Mouse (Mus musculus) myocyte (in vitro differentiated cells): ENCODE measurements around the gene Sfxn2.

ENCODE experiments used
- E2F4 ChIP-seq: IDR thresholded peaks from one replicate; pipeline ENCODE4 v1.6.1; 2011; ENCODE audit warnings: mild to moderate bottlenecking, control low read depth, moderate library complexity; ENCODE audit not compliant: insufficient read depth
- MAX ChIP-seq: IDR thresholded peaks from one replicate; pipeline ENCODE4 v1.6.1; 2011; ENCODE audit warnings: low read depth, mild to moderate bottlenecking, control low read depth
- MYOD1 ChIP-seq, 3 experiments: IDR thresholded peaks; one replicate each; pipeline ENCODE4 v1.6.1; 2011; ENCODE audit warnings: control low read depth in 2 of 3, low read depth in 2 of 3, mild to moderate bottlenecking in 2 of 3, moderate library complexity in 1 of 3; ENCODE audit not compliant: insufficient read length in 2 of 3, control insufficient read depth in 1 of 3
- POLR2A ChIP-seq: IDR thresholded peaks from one replicate; pipeline ENCODE4 v1.6.1; 2011; ENCODE audit warnings: low read depth, mild to moderate bottlenecking, control low read depth, moderate library complexity; ENCODE audit not compliant: insufficient read length
- POLR2AphosphoS2 ChIP-seq: IDR thresholded peaks from one replicate; pipeline ENCODE4 v1.6.1; 2011; ENCODE audit warnings: low read depth, control low read depth; ENCODE audit not compliant: insufficient read length
- REST ChIP-seq: IDR thresholded peaks from one replicate; pipeline ENCODE4 v1.6.1; 2011; ENCODE audit warnings: mild to moderate bottlenecking, control low read depth, moderate library complexity; ENCODE audit not compliant: insufficient read depth, insufficient read length
- SRF ChIP-seq: IDR thresholded peaks from one replicate; pipeline ENCODE4 v1.6.1; 2011; ENCODE audit warnings: low read depth; ENCODE audit not compliant: control insufficient read depth, insufficient read length
- TCF3 ChIP-seq: IDR thresholded peaks from one replicate; pipeline ENCODE4 v1.6.1; 2011; ENCODE audit warnings: low read depth, control low read depth; ENCODE audit not compliant: insufficient read length

DNA sequence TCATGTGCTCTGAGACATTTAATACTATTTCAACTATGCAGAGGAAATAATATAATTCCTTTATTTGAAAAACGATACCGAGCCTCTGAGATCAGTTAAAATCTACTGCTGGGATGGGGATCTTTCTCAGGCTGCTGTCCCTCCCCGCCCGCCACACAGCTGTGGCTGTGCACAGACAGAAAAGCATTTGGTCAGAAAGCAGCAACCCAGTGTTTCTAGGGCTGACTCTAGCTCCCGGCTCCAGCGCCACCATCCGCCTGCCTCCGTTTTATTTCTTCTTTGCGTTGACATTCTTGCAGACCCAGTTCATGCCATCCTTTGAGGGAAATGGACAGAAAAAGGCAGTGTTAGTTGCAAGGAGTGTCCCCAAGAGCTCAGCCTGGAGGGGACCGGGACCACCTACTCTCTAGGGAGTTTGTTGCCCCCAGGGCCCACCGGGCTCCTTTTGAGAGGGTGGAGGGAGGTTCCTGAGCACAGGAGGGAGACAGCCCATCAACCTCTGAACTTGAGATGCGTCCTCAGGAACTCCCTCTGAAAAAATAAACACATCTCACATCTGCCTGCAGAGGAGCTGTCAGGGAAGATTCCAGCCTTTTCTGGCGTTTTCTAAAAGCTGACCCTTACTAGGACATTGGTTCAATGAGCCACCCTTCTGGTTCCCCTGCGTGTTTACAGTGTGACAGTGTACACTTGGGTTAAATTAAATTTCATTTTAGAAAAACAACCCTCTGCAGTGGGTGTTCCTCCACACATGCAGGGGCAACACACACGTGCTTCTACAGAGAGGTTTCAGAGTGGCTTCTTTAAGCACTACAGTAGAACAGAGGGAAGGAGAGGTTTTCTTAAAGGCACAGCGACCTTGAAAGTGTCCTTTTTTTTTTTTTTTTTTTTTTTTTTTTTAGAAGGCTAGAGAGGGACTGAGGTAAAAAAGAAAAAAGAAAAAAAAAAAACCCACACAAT is 41.8 kb upstream of the Sfxn2 start:
- TF ChIP-seq MYOD1 (IDR thresholded peaks at IDR 0.05; ENCODE audit: control insufficient read depth in 1 of 3, insufficient read length in 2 of 3, low read depth in 2 of 3) (peak in 1 of 3 experiments; percentile 32), POLR2A (no peak), REST (no peak), MAX (no peak), E2F4 (no peak), TCF3 (no peak), SRF (no peak), POLR2AphosphoS2 (no peak)
